Mouse (Mus musculus): Measurements from ENCODE around the gene Rbm4b. TPM values are rescaled to one million over a fixed set of nuclear protein-coding genes. Genes with fewer than 3 reads are reported as not detected.
"Not testable (repeated sequence)": the region's sequence is repeated elsewhere in the genome, so short reads cannot be mapped to it uniquely, and the experiment has no call there.

The Rbm4b gene
- total and polyA plus RNA-seq, 3 experiments, result 7.4 to 17.9 (median 12.4) TPM

GRCm38 (mm10) chr19:4745057-4745456 lies 11.2 kb upstream of the Rbm4b start:
- peak; percentile 74 for DNase-seq

GRCm38 (mm10) chr19:4745681-4746080 lies 10.6 kb upstream of the Rbm4b start:
- DNase-seq, result no peak

DNA sequence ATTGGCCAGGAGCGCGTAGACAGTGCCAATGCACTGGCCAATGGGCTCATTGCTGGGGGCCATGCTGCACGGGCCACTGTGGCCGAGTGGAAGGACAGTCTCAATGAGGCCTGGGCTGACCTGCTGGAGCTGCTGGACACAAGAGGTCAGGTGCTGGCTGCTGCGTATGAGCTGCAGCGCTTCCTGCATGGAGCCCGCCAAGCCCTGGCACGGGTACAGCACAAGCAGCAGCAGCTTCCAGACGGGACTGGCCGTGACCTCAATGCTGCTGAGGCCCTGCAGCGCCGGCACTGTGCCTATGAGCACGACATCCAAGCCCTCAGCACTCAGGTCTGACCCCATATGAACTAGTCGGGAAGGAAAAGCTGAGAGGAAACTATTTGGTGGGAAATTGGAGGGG lies 9.7 kb upstream of the Rbm4b start:
- peak; percentile 81 for DNase-seq

GRCm38 (mm10) chr19:4747631-4748312 lies 8.5 kb upstream of the Rbm4b start:
- DNase-seq, result no peak

DNA sequence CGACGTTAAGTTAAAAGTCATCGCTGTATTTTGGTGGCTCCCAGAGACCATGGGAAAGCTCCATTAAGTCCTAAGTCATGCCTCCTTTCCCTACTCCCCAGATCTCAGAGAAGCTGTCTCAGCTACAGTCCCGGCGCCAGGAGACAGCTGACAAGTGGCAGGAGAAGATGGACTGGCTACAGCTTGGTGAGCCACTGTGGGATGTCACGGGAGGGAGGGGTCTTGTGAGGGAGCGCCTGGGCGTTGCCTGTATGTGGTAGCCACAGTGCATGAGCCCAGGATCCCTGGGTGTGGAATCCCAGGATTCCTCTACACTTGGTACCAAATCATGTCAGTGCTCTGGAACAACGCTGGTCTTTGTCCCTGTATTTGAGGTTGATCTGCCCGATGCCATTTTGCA lies 7.8 kb upstream of the Rbm4b start:
- DNase-seq, result no peak

GRCm38 (mm10) chr19:4749975-4750374 lies 6.3 kb upstream of the Rbm4b start:
- no peak for DNase-seq

DNA sequence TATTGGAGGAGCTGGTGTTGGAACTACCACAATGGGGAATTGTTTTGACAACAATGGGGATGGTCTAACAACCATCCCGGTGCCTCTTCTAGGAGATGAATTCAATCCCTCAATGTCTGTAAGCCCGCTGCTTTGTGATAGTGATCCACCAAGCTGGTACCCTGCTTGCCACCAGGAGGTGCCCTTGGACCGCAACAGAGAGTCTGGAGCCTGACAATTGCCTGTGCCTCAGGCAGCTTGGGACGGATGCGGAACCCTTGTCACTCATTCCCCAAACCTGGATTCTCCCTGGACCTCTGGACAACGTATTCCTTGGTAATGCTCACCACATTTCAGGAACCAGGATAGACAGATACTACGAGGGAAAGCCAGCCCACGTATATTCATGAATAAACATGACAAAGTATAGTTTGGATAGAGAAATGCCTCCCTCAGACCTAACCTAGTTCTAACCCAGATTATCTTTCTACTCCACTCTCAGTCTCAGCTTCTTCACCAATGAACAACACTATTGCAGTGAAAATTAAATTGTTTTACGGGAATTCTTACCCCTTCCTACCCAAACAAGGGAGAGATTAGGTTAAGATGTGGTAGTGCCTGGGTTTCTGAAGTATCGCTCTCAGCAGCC lies 618 bp upstream of the Rbm4b start:
- peak; percentile 93 for DNase-seq

DNA sequence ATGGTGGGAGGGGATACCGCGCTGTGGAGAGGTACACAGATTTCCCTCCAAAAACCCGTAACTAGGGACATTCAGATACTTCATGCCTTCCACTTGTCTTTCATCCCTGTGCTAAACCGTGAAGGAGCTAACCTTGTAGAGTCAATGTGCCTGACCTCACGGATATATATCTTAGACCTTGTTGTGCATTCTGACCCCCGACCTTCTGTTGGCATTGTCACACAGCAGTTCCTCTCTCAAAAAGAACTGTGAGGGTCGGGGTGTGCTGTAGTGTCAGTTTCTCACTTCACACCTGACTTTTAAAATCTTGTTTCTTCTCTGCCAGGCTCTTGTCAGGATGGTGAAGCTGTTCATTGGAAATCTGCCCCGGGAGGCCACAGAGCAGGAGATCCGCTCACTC lies 624 bp downstream of the Rbm4b start:
- DNase-seq, result no peak

DNA sequence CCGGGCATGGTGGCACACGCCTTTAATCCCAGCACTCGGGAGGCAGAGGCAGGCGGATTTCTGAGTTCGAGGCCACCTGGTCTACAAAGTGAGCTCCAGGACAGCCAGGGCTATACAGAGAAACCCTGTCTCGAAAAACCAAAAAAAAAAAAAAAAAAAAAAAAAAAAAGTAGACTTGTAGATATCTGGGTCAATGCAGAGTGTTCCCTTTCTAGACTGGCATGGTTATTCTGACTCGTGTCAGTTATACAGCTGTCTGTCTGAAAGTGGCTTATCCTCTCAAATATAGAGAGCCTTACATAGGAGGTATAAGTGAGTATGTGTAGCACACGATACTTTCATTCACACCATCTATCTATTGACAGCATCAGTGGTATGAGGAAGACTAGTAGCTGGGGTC lies 4.2 kb downstream of the Rbm4b start:
- DNase-seq, result not testable (repeated sequence)

DNA sequence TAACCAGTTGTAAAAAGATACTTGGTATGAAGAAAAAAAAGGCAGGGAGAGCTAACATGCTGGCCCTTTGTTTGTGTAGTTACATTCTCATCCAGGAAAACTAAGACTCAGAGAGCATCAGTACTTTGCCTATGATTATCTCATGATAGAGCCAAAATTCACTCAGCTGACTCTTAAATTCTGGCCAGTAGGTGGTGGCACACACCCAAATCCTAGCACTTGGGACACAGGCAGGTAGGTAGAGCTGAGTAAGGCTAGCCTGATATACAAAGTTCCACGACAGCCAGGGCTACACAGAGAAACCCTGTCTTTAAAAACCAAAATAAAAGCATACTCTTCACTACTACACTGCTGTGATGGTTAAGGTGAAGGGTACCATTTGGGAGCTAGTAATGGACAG lies 6.6 kb downstream of the Rbm4b start:
- DNase-seq, result no peak

DNA sequence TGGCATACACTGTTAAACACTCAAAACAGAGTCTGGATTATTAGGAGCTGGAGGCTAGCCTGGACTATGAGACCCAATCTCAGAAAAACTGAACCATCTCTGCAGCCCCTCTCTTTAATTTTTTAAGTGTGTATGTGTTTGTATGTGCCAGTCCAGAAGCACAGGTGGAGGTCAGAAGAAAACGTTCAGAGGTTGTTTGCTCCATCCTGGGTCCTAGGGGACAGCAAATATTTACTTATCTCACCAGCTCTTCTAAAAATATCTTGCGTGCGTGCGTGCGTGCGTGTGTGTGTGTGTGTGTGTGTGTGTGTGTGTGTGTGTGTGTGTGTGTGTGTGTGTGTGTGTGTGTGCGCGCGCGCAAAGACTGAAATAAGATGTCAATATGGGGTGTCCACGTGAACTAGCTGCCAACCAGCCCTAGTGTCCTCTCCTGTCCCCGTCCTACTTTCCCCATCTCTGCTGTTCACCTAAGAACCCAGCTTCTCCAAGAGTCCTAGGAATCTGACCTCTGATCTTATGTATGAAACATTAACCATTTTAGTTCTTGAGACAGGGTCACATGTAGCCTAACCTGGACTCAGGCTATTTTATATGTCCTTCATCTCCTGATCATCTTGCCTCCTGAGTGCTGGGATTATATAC lies 11.3 kb downstream of the Rbm4b start:
- no peak for DNase-seq

DNA sequence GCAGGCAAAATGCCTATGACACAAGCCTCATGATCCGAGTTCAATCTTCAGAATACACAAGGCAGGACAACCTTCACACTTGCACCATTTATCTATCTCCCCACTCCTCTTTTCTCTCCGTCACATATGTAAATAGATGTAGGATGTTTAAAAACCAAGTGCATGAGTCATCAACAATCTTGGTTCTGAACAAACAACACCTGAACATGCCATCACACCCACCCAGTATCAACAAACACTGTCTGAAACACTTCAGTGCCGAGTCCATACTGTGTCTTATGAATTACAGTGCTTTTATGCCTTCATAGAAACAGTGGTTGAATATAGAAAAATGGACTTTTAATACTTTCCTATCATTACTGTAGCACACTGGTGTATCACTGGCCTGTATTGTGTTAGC lies 16.5 kb downstream of the Rbm4b start:
- DNase-seq, result no peak

- no peak for DNase-seq
Observed at GRCm38 (mm10) chr19:4782891-4783290, 26.6 kb downstream of the Rbm4b start.

DNA sequence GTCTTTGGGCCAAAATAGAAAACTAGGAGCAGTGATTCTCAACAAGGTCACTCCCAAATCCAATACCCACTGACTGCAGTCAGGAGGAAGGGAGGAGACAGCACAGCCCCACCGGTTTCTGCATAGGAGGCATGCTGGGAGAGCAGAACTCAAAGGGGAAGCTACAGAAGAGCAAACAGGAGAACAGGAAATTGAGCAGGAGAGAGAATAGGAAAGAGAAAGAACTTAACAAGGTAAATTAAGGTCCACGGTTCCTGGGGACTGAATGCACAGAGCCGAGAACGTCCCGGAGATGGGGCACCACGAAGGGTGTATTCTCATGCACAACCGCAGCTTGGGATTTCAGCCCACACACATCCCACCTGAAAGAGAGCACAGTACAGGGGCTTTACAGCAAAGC lies 28.9 kb downstream of the Rbm4b start:
- no peak for DNase-seq

DNA sequence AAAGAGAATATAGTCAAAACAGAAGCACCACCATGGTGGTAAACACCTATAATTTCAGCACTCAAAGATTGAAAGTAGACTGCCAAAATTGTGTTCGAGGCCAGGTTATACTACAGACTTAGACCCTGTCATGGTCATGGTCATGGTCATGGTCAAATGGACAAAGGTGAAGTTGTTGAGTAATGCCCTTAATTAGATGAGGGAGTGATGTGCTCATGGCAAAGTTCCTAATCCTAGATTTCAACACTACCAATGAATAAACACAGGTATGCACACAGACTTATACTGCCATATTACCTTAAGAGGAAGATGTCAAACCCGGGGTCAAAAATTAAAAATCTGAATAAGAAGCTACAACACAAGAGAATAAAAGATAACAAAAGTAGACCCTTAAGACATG lies 30.0 kb downstream of the Rbm4b start:
- DNase-seq, result no peak

- no peak for DNase-seq
Observed at GRCm38 (mm10) chr19:4793281-4793830, 37.1 kb downstream of the Rbm4b start.

DNA sequence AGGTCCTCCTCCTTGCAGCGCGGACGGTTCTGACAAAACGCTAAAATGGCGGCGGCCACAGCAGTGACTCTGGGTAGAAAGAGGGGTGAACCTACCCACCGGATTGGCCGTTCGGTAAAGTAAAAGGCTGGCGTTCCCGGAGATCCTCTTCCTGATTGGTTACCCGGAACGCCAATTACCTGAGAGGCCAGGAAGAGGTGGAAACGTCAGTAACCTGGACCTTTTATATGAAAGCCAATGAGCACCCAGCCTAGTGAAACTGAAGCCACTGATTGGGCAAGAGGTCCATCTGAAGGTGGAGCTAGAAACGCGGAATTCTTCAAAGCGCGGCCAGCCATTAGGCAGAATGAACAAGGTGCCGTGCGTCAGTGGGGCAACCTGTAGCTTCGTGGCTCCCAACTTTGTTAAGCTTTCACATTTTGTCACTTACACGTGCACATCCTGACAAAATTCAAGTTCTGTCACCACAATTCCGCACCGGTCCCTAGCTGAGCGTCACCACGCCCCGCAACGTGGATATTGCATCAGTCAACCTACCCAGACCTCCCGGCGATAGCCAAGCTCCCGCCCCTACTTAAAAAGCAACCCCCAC lies 37.6 kb downstream of the Rbm4b start, which contains the start of gene Rbm4:
Rbm4 (minus strand) TSS at position 71 of the 592 bp plus-strand sequence.
- peak; percentile 98 for DNase-seq

GRCm38 (mm10) chr19:4795929-4796328 lies 39.6 kb downstream of the Rbm4b start:
- no peak for DNase-seq

DNA sequence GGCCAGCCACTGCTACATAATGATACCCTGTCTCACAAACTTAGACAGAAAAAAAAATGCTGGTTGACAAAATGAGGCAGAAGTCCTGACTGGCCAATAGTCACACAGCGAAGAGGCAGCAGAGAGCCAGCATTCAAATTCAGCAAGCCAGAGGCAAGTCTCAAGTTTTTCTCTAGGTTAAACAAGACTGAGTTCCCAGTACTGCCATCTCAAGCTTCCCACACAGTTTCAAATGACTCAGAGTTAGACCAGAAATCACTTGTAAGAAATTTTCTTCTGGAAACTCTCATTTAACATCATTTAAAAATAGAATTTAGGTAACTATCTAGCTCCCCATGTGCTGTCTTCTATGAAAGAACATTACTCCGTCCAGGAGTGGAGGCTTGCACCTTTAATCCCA lies 41.5 kb downstream of the Rbm4b start:
- no peak for DNase-seq

- DNase-seq, result no peak
Observed at GRCm38 (mm10) chr19:4799083-4799482, 42.8 kb downstream of the Rbm4b start.

DNA sequence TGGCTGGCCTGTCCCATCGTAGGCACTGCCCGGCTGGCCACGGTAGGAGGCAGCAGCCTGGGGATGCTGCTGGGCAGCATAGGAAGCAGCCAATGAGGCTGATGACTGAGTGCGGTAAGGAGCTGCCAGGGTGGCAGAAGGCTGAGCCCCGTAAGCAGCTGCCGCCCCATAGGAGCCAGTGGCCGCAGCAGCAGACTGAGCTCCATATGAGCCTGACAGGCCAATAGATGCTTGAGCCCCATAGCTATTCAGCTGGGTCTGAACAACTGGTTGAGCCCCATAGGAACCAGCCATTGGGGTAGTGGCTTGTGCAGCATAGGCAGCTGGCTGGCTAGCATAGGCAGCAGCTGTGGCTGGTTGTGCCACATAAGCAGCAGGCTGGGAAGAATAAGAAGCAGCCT lies 46.4 kb downstream of the Rbm4b start:
- no peak for DNase-seq

DNA sequence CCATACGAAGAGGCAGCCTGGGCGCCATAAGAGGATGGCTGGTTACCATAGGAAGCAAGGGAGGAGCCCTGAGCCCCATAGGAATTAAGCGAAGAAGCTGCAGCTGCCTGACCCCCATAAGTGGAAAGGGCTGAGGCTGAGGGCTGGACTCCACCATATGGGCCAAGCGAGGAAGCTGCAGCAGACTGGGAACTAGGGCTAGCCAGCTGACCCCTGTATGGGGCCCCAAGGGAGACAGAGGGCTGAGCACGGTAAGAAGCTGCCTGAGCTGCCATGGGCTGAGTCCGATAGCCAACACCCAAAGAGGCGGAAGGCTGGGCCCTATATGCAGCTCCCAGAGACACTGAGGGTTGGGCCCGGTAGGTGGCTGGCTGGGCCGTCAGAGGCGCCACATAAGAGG lies 47.0 kb downstream of the Rbm4b start:
- DNase-seq, result no peak

DNA sequence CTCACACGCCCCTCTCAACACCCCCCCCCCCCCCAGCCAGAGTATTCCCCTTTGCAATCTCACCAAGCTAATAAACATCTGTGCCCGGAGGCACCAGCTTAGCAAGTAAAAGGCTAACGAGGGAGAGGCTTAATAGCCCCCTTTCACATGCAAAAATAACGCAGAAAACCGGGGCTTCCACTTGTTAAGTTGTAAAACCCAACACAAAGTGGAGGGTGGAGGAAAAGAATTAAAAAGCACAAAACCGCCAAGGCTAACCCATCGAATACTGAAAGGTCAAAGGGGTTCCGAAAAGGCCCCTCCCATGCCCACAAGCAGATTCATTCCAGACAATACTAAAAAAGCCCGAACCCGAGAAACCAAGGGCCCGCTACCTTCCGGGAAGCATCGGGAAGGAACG lies 54.0 kb downstream of the Rbm4b start:
- DNase-seq, result no peak

Data from adrenal gland, adult 2 months (tissue).